Mouse (Mus musculus) limb, embryonic 14.5 days (tissue): ENCODE data around the gene Afdn. TPM values are rescaled to one million over a fixed set of nuclear protein-coding genes. Genes with fewer than 3 reads are reported as not detected.

ENCODE experiments used
- ATAC-seq: fragments of 200-750 bp; cut with Nextera tagmentation; 2 replicates; pipeline ENCODE4 v1.8.0; 2017; ENCODE audit warnings: low read depth, moderate number of reproducible peaks, moderate TSS enrichment; ENCODE audit not compliant: low FRiP score
- DNase-seq: peaks from one replicate; pipeline ENCODE4 v3.0.0-alpha.2; 2015; ENCODE audit warnings: low spot score
- H3K27ac ChIP-seq: fragments of 300-500 bp; sonication (generic); replicated peaks from 2 replicates; pipeline ENCODE4 v1.5.1; 2014; ENCODE audit warnings: low read depth, mild to moderate bottlenecking, low read length, moderate library complexity, mixed read lengths
- H3K27me3 ChIP-seq: fragments of 300-500 bp; sonication (generic); 2 replicates; pipeline ENCODE4 v1.6.1; 2014; ENCODE audit warnings: low read length, mixed read lengths; ENCODE audit not compliant: control insufficient read depth, insufficient read depth
- H3K36me3 ChIP-seq: fragments of 300-500 bp; sonication (generic); 2 replicates; pipeline ENCODE4 v1.6.1; 2014; ENCODE audit warnings: mild to moderate bottlenecking, low read length, moderate library complexity, mixed read lengths; ENCODE audit not compliant: control insufficient read depth, insufficient read depth
- H3K4me1 ChIP-seq: fragments of 300-500 bp; sonication (generic); 2 replicates; pipeline ENCODE4 v1.6.1; 2014; ENCODE audit warnings: antibody characterized with exemption, low read length, mixed read lengths; ENCODE audit not compliant: control insufficient read depth, insufficient read depth
- H3K4me2 ChIP-seq: fragments of 300-500 bp; sonication (generic); replicated peaks from 2 replicates; pipeline ENCODE4 v1.6.1; 2014; ENCODE audit warnings: low read depth, mild to moderate bottlenecking, low read length, moderate library complexity; ENCODE audit not compliant: severe bottlenecking
- H3K4me3 ChIP-seq: fragments of 300-500 bp; sonication (generic); replicated peaks from 2 replicates; pipeline ENCODE4 v1.5.1; 2014; ENCODE audit warnings: low read length
- H3K9ac ChIP-seq: fragments of 300-500 bp; sonication (generic); 2 replicates; pipeline ENCODE4 v1.6.1; 2014; ENCODE audit warnings: mild to moderate bottlenecking, low read depth, low read length, moderate library complexity; ENCODE audit not compliant: severe bottlenecking
- H3K9me3 ChIP-seq: fragments of 300-500 bp; sonication (generic); 2 replicates; pipeline ENCODE4 v1.6.1; 2016; ENCODE audit warnings: low read length; ENCODE audit not compliant: control insufficient read depth
- POLR2A ChIP-seq: fragments of 200-500 bp; IDR thresholded peaks from 2 replicates; pipeline ENCODE4 v1.8.0; 2012; ENCODE audit warnings: inconsistent platforms, mild to moderate bottlenecking, moderate library complexity, borderline replicate concordance; ENCODE audit not compliant: insufficient read depth, insufficient read length; ENCODE audit errors: extremely low read depth
- WGBS: fragments of 180-500 bp; shearing (Covaris S2); extraction: QIAGEN DNeasy Blood & Tissue Kit; methylation state at CpG from one replicate; pipeline ENCODE4 v1.1.7; 2014; 5-methylcytosine and 5-hydroxymethylcytosine counted together
- polyA plus RNA-seq, 2 experiments: library from polyadenylated mRNA; depleted of rRNA in 1 of 2; stranded (reverse) in 1 of 2; unstranded in 1 of 2; fragments of >200 nt; fragmentation: Nextera tagmentation in 1 of 2; extraction: Ambion mirVana in 1 of 2; gene quantifications; 2 replicates each; pipeline versions ENCODE4 v1.2.1 to v1.2.3; 2012 to 2014

Gene Afdn
- polyA plus RNA-seq, 2 experiments: 58.9 to 76.7 TPM

GRCm38 (mm10) chr17:13732685-13733084, 27.7 kb upstream of the Afdn start:
- Histone ChIP-seq H3K36me3 (no peaks in the 10 kb centered on the region), H3K4me2 (no peak overlapping the region), H3K9ac (no peak overlapping the region), H3K27ac (no peak overlapping the region), H3K9me3 (no peaks in the 10 kb centered on the region), H3K4me3 (no peak overlapping the region), H3K4me1 (0 out of 2 replicates have a peak, but pooled peaks cover 3% of the 10 kb centered on the region), H3K27me3 (no peaks in the 10 kb centered on the region)
- ATAC-seq (no peak), DNase-seq (no peak)
- WGBS: 52% methylated on average over 8 of the region's 8 CpGs
- TF ChIP-seq POLR2A: no peak

DNA sequence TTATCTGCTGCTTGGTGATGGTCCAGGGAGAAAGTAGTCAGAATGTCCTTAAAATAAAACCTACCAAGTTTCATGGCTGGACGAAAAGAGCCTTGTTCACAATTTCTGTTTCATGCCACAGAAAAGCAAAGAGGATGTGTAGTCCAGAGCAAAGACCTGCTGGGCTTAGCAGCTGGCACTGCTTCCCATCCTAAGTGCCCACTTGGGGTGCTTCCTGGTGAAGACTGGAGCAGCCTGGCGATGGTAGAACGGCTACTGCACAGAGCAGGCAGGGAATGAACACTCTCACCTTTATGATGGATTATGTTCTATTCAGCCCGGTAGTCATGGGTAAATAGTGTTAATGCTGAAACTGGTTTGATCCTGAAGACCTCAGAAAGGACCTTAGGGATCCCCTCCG, 26.4 kb upstream of the Afdn start:
- H3K4me1 ChIP-seq: 0 out of 2 replicates have a peak, but pooled peaks cover 3% of the 10 kb centered on the region
- DNase-seq (no peak), ATAC-seq (no peak)
- no peaks in the 10 kb centered on the region for H3K9me3 ChIP-seq
- 88% methylated on average over 5 of the region's 5 CpGs for WGBS
- H3K9ac ChIP-seq: no peak overlapping the region
- TF ChIP-seq POLR2A: no peak
- no peak overlapping the region for H3K4me3 ChIP-seq
- no peak overlapping the region for H3K4me2 ChIP-seq
- H3K27me3 ChIP-seq: no peaks in the 10 kb centered on the region
- no peak overlapping the region for H3K27ac ChIP-seq
- no peaks in the 10 kb centered on the region for H3K36me3 ChIP-seq

- Histone ChIP-seq H3K4me2 (no peak overlapping the region), H3K9me3 (no peaks in the 10 kb centered on the region), H3K4me3 (no peak overlapping the region), H3K27ac (no peak overlapping the region), H3K36me3 (no peaks in the 10 kb centered on the region), H3K4me1 (0 out of 2 replicates have a peak, but pooled peaks cover 3% of the 10 kb centered on the region), H3K27me3 (no peaks in the 10 kb centered on the region), H3K9ac (no peak overlapping the region)
- 83% methylated on average over 5 of the region's 5 CpGs for WGBS
- no peak for DNase-seq
- TF ChIP-seq POLR2A: no peak
- no peak for ATAC-seq
Measured at GRCm38 (mm10) chr17:13735057-13735456, 25.3 kb upstream of the Afdn start.

- TF ChIP-seq POLR2A: no peak
- ATAC-seq (no peak), DNase-seq (no peak)
- no peak overlapping the region for H3K27ac ChIP-seq
- H3K36me3 ChIP-seq: no peaks in the 10 kb centered on the region
- H3K4me3 ChIP-seq: no peak overlapping the region
- 0 out of 2 replicates have a peak, but pooled peaks cover 6% of the 10 kb centered on the region for H3K4me1 ChIP-seq
- H3K27me3 ChIP-seq: no peaks in the 10 kb centered on the region
- H3K9me3 ChIP-seq: no peaks in the 10 kb centered on the region
- WGBS: 74% methylated on average over 8 of the region's 8 CpGs
- H3K4me2 ChIP-seq: no peak overlapping the region
- H3K9ac ChIP-seq: no peak overlapping the region
Measured at GRCm38 (mm10) chr17:13735803-13736282, 24.5 kb upstream of the Afdn start.

DNA sequence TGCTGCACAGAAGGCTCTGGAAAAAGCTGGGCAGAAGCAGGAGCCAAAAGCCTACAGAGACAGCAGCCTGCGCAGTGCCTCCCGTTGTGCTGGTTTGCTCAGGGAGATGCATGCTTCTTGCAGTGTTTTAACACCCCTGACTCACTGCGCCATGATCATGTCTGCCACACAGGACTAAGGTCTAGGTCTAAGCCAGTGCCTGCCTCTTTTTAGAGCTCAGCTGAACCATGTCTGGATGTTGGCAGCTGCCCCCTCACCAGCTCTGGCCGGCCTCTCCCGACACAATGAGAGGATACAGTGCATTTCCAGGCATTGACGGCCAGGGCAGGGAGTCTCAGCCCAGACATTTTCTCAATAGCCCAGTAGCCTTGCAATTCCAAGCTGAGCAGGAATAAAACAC, 23.0 kb upstream of the Afdn start:
- Histone ChIP-seq H3K9me3 (no peaks in the 10 kb centered on the region), H3K4me3 (no peak overlapping the region), H3K27ac (no peak overlapping the region), H3K36me3 (no peaks in the 10 kb centered on the region), H3K27me3 (no peaks in the 10 kb centered on the region), H3K9ac (no peak overlapping the region), H3K4me1 (peaks cover 8% of the 10 kb centered on the region; the same call in 1 of the 2 replicates), H3K4me2 (no peak overlapping the region)
- 80% methylated on average over 5 of the region's 6 CpGs for WGBS
- TF ChIP-seq POLR2A: no peak
- ATAC-seq (no peak), DNase-seq (no peak)
